Mouse (Mus musculus) pancreas, adult 10 weeks (tissue): ENCODE data around the gene Tmem218. TPM values are rescaled to one million over a fixed set of nuclear protein-coding genes. Genes with fewer than 3 reads are reported as not detected.

Experiments used
- polyA plus RNA-seq: library from polyadenylated mRNA; stranded (reverse); fragments of 350-450 nt; fragmentation: Illumina TruSeq; extraction: RNeasy Lipid Tissue Mini Kit (QIAGEN cat#74804); gene quantifications from one replicate; pipeline ENCODE4 v1.2.3, GENCODE M21; 2015; ENCODE audit warnings: low read depth, low replicate concordance; ENCODE audit not compliant: insufficient read depth

Tmem218 gene
- polyA plus RNA-seq = 1.8 TPM

DNA sequence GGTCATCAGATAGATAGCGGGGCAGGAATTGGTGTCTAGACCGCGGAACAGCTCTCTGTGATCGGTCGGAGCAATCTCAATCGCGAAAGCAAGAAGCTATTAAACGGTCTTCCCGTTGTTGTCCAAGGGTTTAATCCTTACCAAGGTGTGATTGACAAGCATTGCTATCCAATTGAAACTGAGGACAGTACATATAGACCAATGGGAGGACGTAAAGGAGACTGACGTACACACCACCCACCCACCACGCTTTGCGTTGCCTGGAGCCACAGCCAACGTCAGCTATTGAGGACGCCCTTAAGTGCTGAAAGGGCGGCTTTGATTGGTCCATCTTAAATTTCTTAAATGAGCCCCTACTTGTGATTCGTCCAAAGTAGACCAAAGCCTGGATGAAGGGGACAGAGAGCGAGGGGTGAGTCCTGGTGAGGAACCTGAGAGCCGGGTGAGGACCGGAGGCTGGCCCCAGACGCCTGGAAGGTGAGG lies at the start of gene Tmem218:
Gene Tmem218 (plus strand): TSS at position 295 of the 483 bp plus-strand sequence.

DNA sequence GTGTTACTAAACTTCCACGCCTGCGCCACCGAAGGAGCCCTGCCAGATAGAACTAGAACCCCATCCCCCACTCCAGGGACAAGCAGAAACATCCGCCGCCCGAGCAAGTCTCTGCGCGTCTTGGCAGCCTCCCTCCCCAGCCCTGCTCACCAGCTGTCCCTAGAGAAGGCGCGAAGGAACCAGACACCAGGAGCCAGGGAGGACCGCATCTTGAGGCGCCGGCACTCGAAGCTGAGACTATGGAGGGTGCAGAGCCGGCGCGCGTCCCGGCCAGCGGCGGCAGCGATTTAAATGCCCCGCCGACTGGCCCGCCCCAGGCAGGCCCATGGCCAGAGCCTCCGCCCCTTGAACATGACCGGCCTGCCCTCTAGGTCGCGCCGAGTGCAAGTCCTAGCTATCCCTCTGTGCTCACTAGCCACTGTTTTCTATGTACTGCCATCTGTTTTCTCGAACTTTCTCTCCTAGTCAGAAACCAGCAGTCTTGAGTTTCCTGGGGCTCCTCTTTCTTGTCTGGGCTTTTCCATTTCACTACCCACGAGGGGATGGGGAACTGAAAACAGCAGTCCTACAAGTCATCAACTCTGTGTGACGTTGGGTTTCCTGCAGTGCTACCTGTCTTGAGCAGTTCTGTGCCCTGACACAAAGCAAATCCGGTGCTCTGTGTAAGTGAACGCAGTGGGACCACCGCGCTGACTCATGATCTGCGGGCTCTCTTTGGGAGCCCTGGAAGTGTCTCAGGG lies 47.3 kb downstream of the Tmem218 start, which contains the start of gene Slc37a2:
Gene Slc37a2 (minus strand): TSS at position 590 of the 740 bp plus-strand sequence.

Other genes with a start within 250 kb of the Tmem218 start
- gene Pknox2, start 60.8 kb upstream of the Tmem218 start, polyA plus RNA-seq = 1.8 TPM
- 0.46 TPM for gene Slc37a2, start 47.5 kb downstream of the Tmem218 start, polyA plus RNA-seq
- 0.61 TPM for gene Ccdc15, start 140.2 kb downstream of the Tmem218 start, polyA plus RNA-seq
- gene Hepacam, start 159.1 kb downstream of the Tmem218 start, polyA plus RNA-seq = not detected
- 16.8 TPM for gene Robo4, start 193.7 kb downstream of the Tmem218 start, polyA plus RNA-seq
- 0.57 TPM for gene Robo3, start 225.0 kb downstream of the Tmem218 start, polyA plus RNA-seq